Mouse (Mus musculus) CH12.LX (cell line): ENCODE measurements around the gene Wnt5a.

ENCODE experiments used
- E2F4 ChIP-seq: IDR thresholded peaks from 2 replicates; pipeline ENCODE4 v1.6.1; 2011; ENCODE audit warnings: low read depth, low read length, improper control_type of control experiment; ENCODE audit not compliant: insufficient replicate concordance
- MAFK ChIP-seq: IDR thresholded peaks from 2 replicates; pipeline ENCODE4 v1.6.1; 2011; ENCODE audit warnings: low read length, improper control_type of control experiment; ENCODE audit not compliant: insufficient replicate concordance
- POLR2A ChIP-seq: IDR thresholded peaks from 2 replicates; pipeline ENCODE4 v1.6.1; 2011; ENCODE audit warnings: low read depth, mild to moderate bottlenecking, improper control_type of control experiment, low read length

GRCm38 (mm10) chr14:28457428-28457827, 47.1 kb upstream of the Wnt5a start:
- no peak for TF ChIP-seq POLR2A
- TF ChIP-seq E2F4 = no peak
- no peak for TF ChIP-seq MAFK
